Mouse (Mus musculus): ENCODE data around the gene Arhgap24. TPM values are rescaled to one million over a fixed set of nuclear protein-coding genes. Genes with fewer than 3 reads are reported as not detected.

Gene Arhgap24
- polyA plus RNA-seq, 1 experiment from 2014 or later, result 25.4 TPM

DNA sequence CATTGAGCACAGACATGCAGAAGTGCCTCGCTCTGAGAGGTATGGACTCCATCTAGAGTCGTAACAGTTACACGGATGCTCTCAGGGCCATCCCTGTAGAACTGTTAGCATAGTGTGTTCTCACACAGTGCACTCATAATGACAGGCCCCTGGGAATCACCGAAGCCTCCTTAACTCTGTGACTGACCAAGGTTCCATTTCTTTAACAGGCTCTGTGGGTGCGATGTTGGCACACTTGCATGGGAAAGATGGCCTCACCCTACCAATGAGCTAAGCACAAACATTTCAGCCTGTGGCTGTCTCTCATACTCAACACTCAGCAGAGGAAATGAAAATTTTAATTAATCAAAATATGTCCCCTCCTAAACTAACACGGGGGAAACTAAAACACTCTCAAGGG lies 134.1 kb downstream of the Arhgap24 start:
- ATAC-seq (ENCODE audit: low read depth), result no peak
- H3K27me3 ChIP-seq (replicated peaks; ENCODE audit: control insufficient read depth, insufficient read depth, low read length), result no peaks in the 10 kb centered on the region
- H3K36me3 ChIP-seq (ENCODE audit: control insufficient read depth, insufficient read depth, low read length), result no peaks in the 10 kb centered on the region
- DNase-seq (ENCODE audit: low spot score), result no peak
- H3K4me2 ChIP-seq (ENCODE audit: low read depth, low read length), result no peak overlapping the region
- no peaks in the 10 kb centered on the region for H3K4me1 ChIP-seq (ENCODE audit: control insufficient read depth, insufficient read depth, low read length)
- no peaks in the 10 kb centered on the region for H3K9me3 ChIP-seq (ENCODE audit: control insufficient read depth, low read length)
- H3K9ac ChIP-seq (ENCODE audit: low read depth, low read length), result no peak overlapping the region
- 92% methylated on average over 6 of the region's 6 CpGs for WGBS
- no peak overlapping the region for H3K27ac ChIP-seq (replicated peaks; ENCODE audit: low read depth, low read length)
- H3K4me3 ChIP-seq (ENCODE audit: low read depth, low read length), result no peak overlapping the region

DNA sequence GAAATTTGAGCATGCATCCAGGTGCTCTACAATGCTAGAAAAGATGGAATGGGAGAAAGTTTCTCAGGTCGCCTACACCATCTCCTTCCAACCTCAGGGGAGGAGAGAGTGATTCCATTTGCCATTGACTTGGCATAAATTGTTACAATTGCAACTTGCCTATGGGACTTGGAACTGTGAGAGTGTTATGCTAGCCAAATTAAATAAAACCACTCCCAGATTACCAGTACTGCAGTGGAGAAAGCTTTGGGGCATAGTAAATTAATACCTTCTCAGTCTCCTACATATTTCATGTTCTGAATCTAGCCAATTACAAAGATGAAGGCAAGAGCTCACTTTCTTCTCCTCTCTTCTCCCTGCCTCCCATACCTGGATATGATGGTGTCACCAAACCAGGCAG lies 139.8 kb downstream of the Arhgap24 start:
- WGBS, result 70% methylated on average over 1 of the region's 1 CpGs
- Histone ChIP-seq H3K4me1 (ENCODE audit: control insufficient read depth, insufficient read depth, low read length) (no peaks in the 10 kb centered on the region), H3K4me3 (ENCODE audit: low read depth, low read length) (no peak overlapping the region), H3K27me3 (replicated peaks; ENCODE audit: control insufficient read depth, insufficient read depth, low read length) (no peaks in the 10 kb centered on the region), H3K9me3 (ENCODE audit: control insufficient read depth, low read length) (no peaks in the 10 kb centered on the region), H3K27ac (replicated peaks; ENCODE audit: low read depth, low read length) (no peak overlapping the region), H3K4me2 (ENCODE audit: low read depth, low read length) (no peak overlapping the region), H3K9ac (ENCODE audit: low read depth, low read length) (no peak overlapping the region), H3K36me3 (ENCODE audit: control insufficient read depth, insufficient read depth, low read length) (no peaks in the 10 kb centered on the region)
- DNase-seq (ENCODE audit: low spot score) (no peak), ATAC-seq (ENCODE audit: low read depth) (no peak)

DNA sequence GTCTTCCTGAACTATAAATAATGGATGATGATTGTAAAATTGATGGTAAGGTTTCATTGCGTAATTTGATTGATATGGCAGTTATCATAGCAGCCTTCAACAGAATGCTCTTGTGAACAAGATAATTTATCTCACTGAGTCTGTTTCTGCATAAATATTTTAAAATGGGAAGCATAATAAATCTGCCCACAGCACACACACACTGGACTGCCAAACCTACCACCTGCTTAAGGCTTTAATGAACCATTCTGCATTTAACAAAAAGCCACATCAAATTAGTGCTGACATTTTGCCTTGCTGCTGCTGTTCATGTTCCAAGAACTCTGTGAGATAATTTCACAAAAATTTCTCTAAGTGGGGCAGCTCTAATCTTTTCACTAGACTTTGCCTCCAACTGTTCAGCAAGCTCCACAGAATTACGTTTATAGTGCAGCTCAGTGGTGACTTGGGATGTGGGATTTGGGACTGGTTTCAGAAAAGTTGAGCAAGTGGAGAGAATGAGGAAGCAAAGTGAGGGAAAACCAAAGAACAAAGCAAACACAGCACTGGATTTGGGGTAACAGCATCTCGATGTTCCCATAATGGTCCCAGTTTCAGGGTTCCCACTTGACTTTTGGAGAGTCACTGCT lies 142.7 kb downstream of the Arhgap24 start:
- WGBS, result 80% methylated on average over 3 of the region's 3 CpGs

GRCm38 (mm10) chr5:102626671-102627070 lies 145.5 kb downstream of the Arhgap24 start:
- Histone ChIP-seq H3K9me3 (ENCODE audit: control insufficient read depth, low read length) (no peaks in the 10 kb centered on the region), H3K27me3 (replicated peaks; ENCODE audit: control insufficient read depth, insufficient read depth, low read length) (no peaks in the 10 kb centered on the region), H3K4me1 (ENCODE audit: control insufficient read depth, insufficient read depth, low read length) (peaks cover 11% of the 10 kb centered on the region), H3K36me3 (ENCODE audit: control insufficient read depth, insufficient read depth, low read length) (no peaks in the 10 kb centered on the region), H3K4me2 (ENCODE audit: low read depth, low read length) (no peak overlapping the region), H3K4me3 (ENCODE audit: low read depth, low read length) (no peak overlapping the region), H3K9ac (ENCODE audit: low read depth, low read length) (no peak overlapping the region), H3K27ac (replicated peaks; ENCODE audit: low read depth, low read length) (no peak overlapping the region)
- 52% methylated on average over 2 of the region's 2 CpGs for WGBS
- no peak for DNase-seq (ENCODE audit: low spot score)
- no peak for ATAC-seq (ENCODE audit: low read depth)

More for the DNA sequence above, 142.7 kb downstream of the Arhgap24 start:
- Histone ChIP-seq H3K27ac (replicated peaks; ENCODE audit: low read depth, low read length) (no peak overlapping the region), H3K27me3 (replicated peaks; ENCODE audit: control insufficient read depth, insufficient read depth, low read length) (no peaks in the 10 kb centered on the region), H3K4me3 (ENCODE audit: low read depth, low read length) (no peak overlapping the region), H3K9ac (ENCODE audit: low read depth, low read length) (no peak overlapping the region), H3K4me2 (ENCODE audit: low read depth, low read length) (no peak overlapping the region), H3K9me3 (ENCODE audit: control insufficient read depth, low read length) (no peaks in the 10 kb centered on the region), H3K4me1 (ENCODE audit: control insufficient read depth, insufficient read depth, low read length) (peaks cover 11% of the 10 kb centered on the region), H3K36me3 (ENCODE audit: control insufficient read depth, insufficient read depth, low read length) (no peaks in the 10 kb centered on the region)
- no peak for DNase-seq (ENCODE audit: low spot score)
- ATAC-seq (ENCODE audit: low read depth), result no peak

GRCm38 (mm10) chr5:102629362-102629771 lies 148.2 kb downstream of the Arhgap24 start:
- H3K9me3 ChIP-seq (ENCODE audit: control insufficient read depth, low read length), result no peaks in the 10 kb centered on the region
- no peak overlapping the region for H3K4me2 ChIP-seq (ENCODE audit: low read depth, low read length)
- peak; percentile 87 for ATAC-seq (ENCODE audit: low read depth)
- no peaks in the 10 kb centered on the region for H3K27me3 ChIP-seq (replicated peaks; ENCODE audit: control insufficient read depth, insufficient read depth, low read length)
- no peak overlapping the region for H3K27ac ChIP-seq (replicated peaks; ENCODE audit: low read depth, low read length)
- H3K4me3 ChIP-seq (ENCODE audit: low read depth, low read length), result no peak overlapping the region
- 36% methylated on average over 11 of the region's 11 CpGs for WGBS
- DNase-seq (ENCODE audit: low spot score), result peak; percentile 88
- no peak overlapping the region for H3K9ac ChIP-seq (ENCODE audit: low read depth, low read length)
- H3K36me3 ChIP-seq (ENCODE audit: control insufficient read depth, insufficient read depth, low read length), result no peaks in the 10 kb centered on the region
- peaks cover 11% of the 10 kb centered on the region for H3K4me1 ChIP-seq (ENCODE audit: control insufficient read depth, insufficient read depth, low read length)

- no peak overlapping the region for H3K9ac ChIP-seq (ENCODE audit: low read depth, low read length)
- no peaks in the 10 kb centered on the region; the same call in 1 of the 2 replicates for H3K4me1 ChIP-seq (ENCODE audit: control insufficient read depth, insufficient read depth, low read length)
- ATAC-seq (ENCODE audit: low read depth) (no peak), DNase-seq (ENCODE audit: low spot score) (peak; percentile 80)
- 51% methylated on average over 4 of the region's 4 CpGs for WGBS
- H3K27me3 ChIP-seq (replicated peaks; ENCODE audit: control insufficient read depth, insufficient read depth, low read length), result no peaks in the 10 kb centered on the region
- H3K9me3 ChIP-seq (ENCODE audit: control insufficient read depth, low read length), result no peaks in the 10 kb centered on the region
- no peak overlapping the region for H3K27ac ChIP-seq (replicated peaks; ENCODE audit: low read depth, low read length)
- H3K4me2 ChIP-seq (ENCODE audit: low read depth, low read length), result no peak overlapping the region
- H3K4me3 ChIP-seq (ENCODE audit: low read depth, low read length), result no peak overlapping the region
- H3K36me3 ChIP-seq (ENCODE audit: control insufficient read depth, insufficient read depth, low read length), result no peaks in the 10 kb centered on the region
Observed at GRCm38 (mm10) chr5:102635591-102635990, 154.4 kb downstream of the Arhgap24 start.

GRCm38 (mm10) chr5:102639782-102640559 lies 158.8 kb downstream of the Arhgap24 start:
- Histone ChIP-seq H3K36me3 (ENCODE audit: control insufficient read depth, insufficient read depth, low read length) (no peaks in the 10 kb centered on the region), H3K4me1 (ENCODE audit: control insufficient read depth, insufficient read depth, low read length) (peaks cover 4% of the 10 kb centered on the region), H3K9me3 (ENCODE audit: control insufficient read depth, low read length) (no peaks in the 10 kb centered on the region), H3K9ac (ENCODE audit: low read depth, low read length) (no peak overlapping the region), H3K4me3 (ENCODE audit: low read depth, low read length) (no peak overlapping the region), H3K27me3 (replicated peaks; ENCODE audit: control insufficient read depth, insufficient read depth, low read length) (no peaks in the 10 kb centered on the region), H3K4me2 (ENCODE audit: low read depth, low read length) (no peak overlapping the region), H3K27ac (replicated peaks; ENCODE audit: low read depth, low read length) (no peak overlapping the region)
- ATAC-seq (ENCODE audit: low read depth) (0 out of 2 replicates have a peak, but pooled peaks have one; percentile 30), DNase-seq (ENCODE audit: low spot score) (peak; percentile 72)
- 36% methylated on average over 7 of the region's 7 CpGs for WGBS

- Histone ChIP-seq H3K4me2 (ENCODE audit: low read depth, low read length) (no peak overlapping the region), H3K36me3 (ENCODE audit: control insufficient read depth, insufficient read depth, low read length) (no peaks in the 10 kb centered on the region), H3K27me3 (replicated peaks; ENCODE audit: control insufficient read depth, insufficient read depth, low read length) (no peaks in the 10 kb centered on the region), H3K9me3 (ENCODE audit: control insufficient read depth, low read length) (no peaks in the 10 kb centered on the region), H3K4me3 (ENCODE audit: low read depth, low read length) (no peak overlapping the region), H3K9ac (ENCODE audit: low read depth, low read length) (no peak overlapping the region), H3K27ac (replicated peaks; ENCODE audit: low read depth, low read length) (no peak overlapping the region), H3K4me1 (ENCODE audit: control insufficient read depth, insufficient read depth, low read length) (peaks cover 4% of the 10 kb centered on the region)
- DNase-seq (ENCODE audit: low spot score) (no peak), ATAC-seq (ENCODE audit: low read depth) (no peak)
- 88% methylated on average over 7 of the region's 7 CpGs for WGBS
Observed at GRCm38 (mm10) chr5:102643364-102643763, 162.2 kb downstream of the Arhgap24 start.

Measured in embryonic facial prominence, embryonic 14.5 days (tissue).